Mouse (Mus musculus) lung, adult 2 months (tissue): ENCODE measurements around the gene Mthfd1l. TPM values are rescaled to one million over a fixed set of nuclear protein-coding genes. Genes with fewer than 3 reads are reported as not detected.

ENCODE experiments used
- DNase-seq: peaks from one replicate; pipeline ENCODE4 v3.0.0; 2022
- H3K4me1 ChIP-seq: fragments of 200-500 bp; 2 replicates; pipeline ENCODE4 v1.6.1; 2011; ENCODE audit warnings: low read length; ENCODE audit not compliant: control insufficient read depth, insufficient read depth
- H3K4me3 ChIP-seq: fragments of 200-500 bp; replicated peaks from 2 replicates; pipeline ENCODE3; 2011; ENCODE audit warnings: low read depth, mild to moderate bottlenecking, control low read depth, low read length; ENCODE audit errors: extremely low read depth
- CTCF ChIP-seq: fragments of 200-500 bp; IDR thresholded peaks from 2 replicates; pipeline ENCODE4 v1.5.1; 2011; ENCODE audit warnings: mild to moderate bottlenecking, low read length, control low read depth; ENCODE audit not compliant: insufficient read depth
- POLR2A ChIP-seq: fragments of 200-500 bp; IDR thresholded peaks from 2 replicates; pipeline ENCODE4 v1.6.1; 2011; ENCODE audit warnings: low read depth, mild to moderate bottlenecking, control low read depth, low read length, borderline replicate concordance; ENCODE audit errors: extremely low read depth
- WGBS: fragments of 180-500 bp; shearing (Covaris S2); methylation state at CpG from one replicate; pipeline ENCODE4 v1.1.7; 2018; 5-methylcytosine and 5-hydroxymethylcytosine counted together
- polyA plus RNA-seq: library from polyadenylated mRNA; depleted of rRNA; stranded (reverse); fragments of >200 nt; gene quantifications from 2 replicates; pipeline ENCODE4 v1.2.3, GENCODE M21; 2012

The Mthfd1l gene
- polyA plus RNA-seq, 1 experiment = 1.1 TPM

- TF ChIP-seq POLR2A (no peak), CTCF (no peak)
- 47% methylated on average over 6 of the region's 6 CpGs for WGBS
- Histone ChIP-seq H3K4me3 (no peak overlapping the region), H3K4me1 (no peaks in the 10 kb centered on the region)
- DNase-seq = no peak
Measured at GRCm38 (mm10) chr10:3975898-3976622, 3.1 kb downstream of the Mthfd1l start.

- H3K4me1 ChIP-seq = no peaks in the 10 kb centered on the region
- H3K4me3 ChIP-seq = no peak overlapping the region
- TF ChIP-seq CTCF (no peak), POLR2A (no peak)
- 74% methylated on average over 4 of the region's 4 CpGs for WGBS
- no peak for DNase-seq
Measured at GRCm38 (mm10) chr10:3976623-3977010, 3.7 kb downstream of the Mthfd1l start.

GRCm38 (mm10) chr10:3978326-3978725, 5.4 kb downstream of the Mthfd1l start:
- no peak for TF ChIP-seq POLR2A
- TF ChIP-seq CTCF = no peak
- 73% methylated on average over 3 of the region's 3 CpGs for WGBS

GRCm38 (mm10) chr10:3978792-3979488, 6.0 kb downstream of the Mthfd1l start:
- Histone ChIP-seq H3K4me3 (no peak overlapping the region), H3K4me1 (no peaks in the 10 kb centered on the region)
- no peak for TF ChIP-seq POLR2A
- TF ChIP-seq CTCF = no peak
- no peak for DNase-seq
- 88% methylated on average over 5 of the region's 5 CpGs for WGBS

More at GRCm38 (mm10) chr10:3978326-3978725, 5.4 kb downstream of the Mthfd1l start:
- DNase-seq = no peak
- Histone ChIP-seq H3K4me3 (no peak overlapping the region), H3K4me1 (no peaks in the 10 kb centered on the region)

- H3K4me1 ChIP-seq = no peaks in the 10 kb centered on the region
- TF ChIP-seq CTCF (no peak), POLR2A (no peak)
- 65% methylated on average over 4 of the region's 4 CpGs for WGBS
Measured at GRCm38 (mm10) chr10:3980231-3980630, 7.3 kb downstream of the Mthfd1l start.

GRCm38 (mm10) chr10:3990295-3990883, 17.5 kb downstream of the Mthfd1l start:
- 93% methylated on average over 6 of the region's 6 CpGs for WGBS
- no peak for TF ChIP-seq POLR2A
- no peak for TF ChIP-seq CTCF
- H3K4me1 ChIP-seq = peaks cover 3% of the 10 kb centered on the region
- no peak for DNase-seq
- H3K4me3 ChIP-seq = no peak overlapping the region

More at GRCm38 (mm10) chr10:3980231-3980630, 7.3 kb downstream of the Mthfd1l start:
- no peak overlapping the region for H3K4me3 ChIP-seq
- no peak for DNase-seq

GRCm38 (mm10) chr10:3993365-3994102, 20.6 kb downstream of the Mthfd1l start:
- Histone ChIP-seq H3K4me1 (peaks cover 3% of the 10 kb centered on the region), H3K4me3 (no peak overlapping the region)
- no peak for DNase-seq
- no peak for TF ChIP-seq CTCF
- TF ChIP-seq POLR2A = no peak
- WGBS = 89% methylated on average over 8 of the region's 8 CpGs

GRCm38 (mm10) chr10:3995277-3995676, 22.4 kb downstream of the Mthfd1l start:
- no peak for DNase-seq

More at GRCm38 (mm10) chr10:3995277-3995676, 22.4 kb downstream of the Mthfd1l start:
- Histone ChIP-seq H3K4me3 (no peak overlapping the region), H3K4me1 (peaks cover 3% of the 10 kb centered on the region)
- TF ChIP-seq CTCF (no peak), POLR2A (no peak)
- WGBS = 79% methylated on average over 4 of the region's 4 CpGs
